Mouse (Mus musculus): ENCODE data around the gene Wdr77.

GRCm38 (mm10) chr3:105971831-105972446, 12.8 kb downstream of the Wdr77 start:
- TF ChIP-seq CTCF (IDR thresholded peaks at IDR 0.05; ENCODE audit: low read depth) (no peak), EP300 (optimal IDR thresholded peaks at IDR 0.05) (no peak)

Data from stomach, postnatal 0 days (tissue).